20 mouse cellular contexts compared by ENCODE assay signal in genomic region chr8:39303742-39304336, GRCm38 (mm10).
DNase-seq lines count a peak whose midpoint lies in the region; ATAC-seq and TF ChIP-seq lines count a peak whose summit lies in the region.
"Had no signal": no experiment of that assay in that cellular context is flagged by ENCODE, and none has a peak within 500 bp of the region (broad histone marks: within the 10 kb centered on the region; RNA-seq: fewer than 3 reads in every experiment).

No protein-coding gene starts in this region.

- H3K27me3 ChIP-seq in lung, embryonic 14.5 days (ENCODE audit: insufficient read depth, low read length) = no peaks in the 10 kb centered on the region
- H3K27me3 ChIP-seq in lung, embryonic 16.5 days (ENCODE audit: control insufficient read depth, insufficient read depth, low read depth, low read length) = no peaks in the 10 kb centered on the region
- no peaks in the 10 kb centered on the region for H3K27me3 ChIP-seq in midbrain, embryonic 15.5 days (replicated peaks)
- H3K27me3 ChIP-seq: embryonic facial prominence, embryonic 12.5 days had no signal

- no peak overlapping the region for H3K4me2 ChIP-seq in lung, embryonic 14.5 days
- no peak overlapping the region for H3K4me2 ChIP-seq in lung, embryonic 16.5 days (ENCODE audit: low read depth, low read length)
- H3K4me2 ChIP-seq in midbrain, embryonic 15.5 days = no peak overlapping the region
- H3K4me2 ChIP-seq: embryonic facial prominence, embryonic 12.5 days had no signal

- H3K36me3 ChIP-seq in lung, embryonic 14.5 days (ENCODE audit: insufficient read depth) = no peaks in the 10 kb centered on the region
- no peaks in the 10 kb centered on the region for H3K36me3 ChIP-seq in lung, embryonic 16.5 days (ENCODE audit: control insufficient read depth, insufficient read depth, low read length)
- H3K36me3 ChIP-seq in midbrain, embryonic 15.5 days (replicated peaks) = no peaks in the 10 kb centered on the region
- H3K36me3 ChIP-seq: embryonic facial prominence, embryonic 10.5 days; embryonic facial prominence, embryonic 12.5 days had no signal

- no peak; the same call in 1 of the 2 replicates for ATAC-seq in lung, embryonic 14.5 days (ENCODE audit: insufficient read depth)
- ATAC-seq in lung, embryonic 16.5 days (ENCODE audit: low read depth) = peak; percentile 81
- ATAC-seq in midbrain, embryonic 15.5 days (replicated peaks) = no peak
- ATAC-seq: forebrain, embryonic 14.5 days; forebrain, embryonic 16.5 days had no signal

- no peak overlapping the region for H3K27ac ChIP-seq in lung, embryonic 14.5 days (ENCODE audit: low read depth)
- H3K27ac ChIP-seq in lung, embryonic 16.5 days (ENCODE audit: low read length) = peak overlapping the region; percentile 46
- H3K27ac ChIP-seq in midbrain, embryonic 15.5 days = no peak overlapping the region
- H3K27ac ChIP-seq: embryonic facial prominence, embryonic 10.5 days; embryonic facial prominence, embryonic 12.5 days had no signal

- H3K9me3 ChIP-seq in lung, embryonic 14.5 days (ENCODE audit: low read depth, low read length) = no peaks in the 10 kb centered on the region
- H3K9me3 ChIP-seq in lung, embryonic 16.5 days (ENCODE audit: control insufficient read depth, low read length) = no peaks in the 10 kb centered on the region
- H3K9me3 ChIP-seq in midbrain, embryonic 15.5 days = no peaks in the 10 kb centered on the region
- H3K9me3 ChIP-seq: embryonic facial prominence, embryonic 10.5 days; embryonic facial prominence, embryonic 12.5 days had no signal

- no peak overlapping the region for H3K9ac ChIP-seq in lung, embryonic 14.5 days
- H3K9ac ChIP-seq in lung, embryonic 16.5 days (ENCODE audit: low read length) = no peak overlapping the region
- no peak overlapping the region for H3K9ac ChIP-seq in midbrain, embryonic 15.5 days
- H3K9ac ChIP-seq: embryonic facial prominence, embryonic 12.5 days had no signal

- TF ChIP-seq CTCF in lung, embryonic 14.5 days (IDR thresholded peaks at IDR 0.05; ENCODE audit: low read depth) = no peak

- no peaks in the 10 kb centered on the region for H3K4me1 ChIP-seq in lung, embryonic 14.5 days (ENCODE audit: insufficient read depth)
- H3K4me1 ChIP-seq in lung, embryonic 16.5 days (replicated peaks; ENCODE audit: control insufficient read depth, insufficient read depth, low read length) = peaks cover 3% of the 10 kb centered on the region; the same call in 1 of the 2 replicates
- no peaks in the 10 kb centered on the region for H3K4me1 ChIP-seq in midbrain, embryonic 15.5 days
- H3K4me1 ChIP-seq: embryonic facial prominence, embryonic 10.5 days; embryonic facial prominence, embryonic 12.5 days had no signal

- 57% methylated on average over 6 of the region's 6 CpGs for WGBS in lung, embryonic 14.5 days
- WGBS in lung, embryonic 16.5 days = 45% methylated on average over 6 of the region's 6 CpGs
- 75% methylated on average over 6 of the region's 6 CpGs for WGBS in midbrain, embryonic 15.5 days

- peak; percentile 8 for DNase-seq in lung, embryonic 14.5 days
- DNase-seq in lung, postnatal 4 days = no peak
- DNase-seq in lung, postnatal 14 days = no peak
- peak; percentile 9 for DNase-seq in retina, postnatal 1 day
- no peak for DNase-seq in retina, embryonic 14.5 days (ENCODE audit: low spot score)
- peak; percentile 36 for DNase-seq in lung, postnatal 36 days
- DNase-seq: adrenal gland, adult 2 months; adrenal gland, postnatal 10 days; adrenal gland, postnatal 25 days; cerebellum, adult 11-12 months; cerebellum, adult 2 months; cerebellum, adult 9-10 months; cerebellum, postnatal 10 days; cerebellum, postnatal 25 days had no signal

- no peak overlapping the region for H3K4me3 ChIP-seq in lung, embryonic 14.5 days (ENCODE audit: low read depth, low read length)
- no peak overlapping the region for H3K4me3 ChIP-seq in lung, embryonic 16.5 days (ENCODE audit: low read length)
- no peak overlapping the region for H3K4me3 ChIP-seq in midbrain, embryonic 15.5 days
- H3K4me3 ChIP-seq: embryonic facial prominence, embryonic 10.5 days; embryonic facial prominence, embryonic 12.5 days had no signal

Comparison
In these comparisons a context has a peak if more than half of its experiments do, and no peak if none do; other contexts are left out.
1. DNase-seq: peak in lung, embryonic 14.5 days (single experiment), retina, postnatal 1 day (single experiment) and lung, postnatal 36 days (single experiment); none in lung, postnatal 4 days (0 of 2), lung, postnatal 14 days (single experiment) and retina, embryonic 14.5 days (single experiment).